Mouse (Mus musculus) T-helper 1 cell (primary cell): ENCODE results near the gene Galnt11.

Source experiments
- in situ Hi-C: fragments of 300-600 bp; cut with MboI, MseI; formaldehyde crosslinking; loops from one replicate; pipeline ENCODE4 v1.15.1; 2025; ENCODE audit warnings: high pct_unique_total_duplicates

Gene Galnt11

GRCm38 (mm10) chr5:25252825-25253544, 31.3 kb downstream of the Galnt11 start:
- in situ Hi-C loops, result no loop called here

GRCm38 (mm10) chr5:25254491-25254890, 32.8 kb downstream of the Galnt11 start:
- in situ Hi-C loops, result no loop called here

DNA sequence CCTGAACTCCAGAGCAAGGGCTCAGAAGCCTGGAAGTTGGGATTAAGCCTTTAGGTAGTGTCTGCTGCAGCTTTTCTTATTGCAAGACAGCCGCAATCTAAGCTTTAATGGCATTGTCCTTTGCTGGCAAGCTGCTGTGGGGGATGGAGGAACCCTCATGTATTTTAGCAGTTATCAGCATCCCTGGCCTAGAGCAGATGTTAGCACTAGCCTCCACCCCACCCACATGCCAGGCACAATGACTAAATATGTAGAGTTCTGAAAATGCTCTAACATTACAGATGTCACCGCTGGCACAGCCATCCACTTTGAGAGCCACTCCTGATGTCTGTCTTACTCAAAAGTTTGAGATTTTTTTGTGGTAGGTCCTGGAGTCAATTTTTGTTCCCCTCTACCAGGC, 35.0 kb downstream of the Galnt11 start:
- in situ Hi-C loops, result no loop called here

GRCm38 (mm10) chr5:25261452-25261851, 39.7 kb downstream of the Galnt11 start:
- in situ Hi-C loops, result loop anchor here (10.0 kb wide), 1 partner anchor 57 kb away; no protein-coding TSS in a partner anchor

DNA sequence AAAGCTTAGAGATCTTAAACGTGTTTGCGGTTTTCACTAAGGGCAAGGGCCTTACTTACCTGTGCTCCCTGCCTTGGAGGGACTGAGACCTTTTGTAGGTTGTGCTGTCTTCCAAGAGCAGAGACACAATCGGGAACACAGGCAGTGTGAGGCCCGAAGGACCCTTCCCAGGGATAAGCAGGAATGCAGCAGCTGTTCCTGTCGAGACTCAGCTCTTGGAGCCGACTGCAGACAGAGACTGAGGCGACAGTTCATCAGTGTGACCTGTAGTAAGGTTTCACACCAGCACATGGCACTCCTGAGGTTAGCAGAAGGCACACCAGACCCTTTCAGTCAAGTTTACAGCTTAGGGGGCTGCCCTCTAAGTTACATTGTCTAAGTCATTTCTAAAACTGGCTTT, 40.6 kb downstream of the Galnt11 start:
- in situ Hi-C loops, result loop anchor here (10.0 kb wide), 1 partner anchor 57 kb away; no protein-coding TSS in a partner anchor

DNA sequence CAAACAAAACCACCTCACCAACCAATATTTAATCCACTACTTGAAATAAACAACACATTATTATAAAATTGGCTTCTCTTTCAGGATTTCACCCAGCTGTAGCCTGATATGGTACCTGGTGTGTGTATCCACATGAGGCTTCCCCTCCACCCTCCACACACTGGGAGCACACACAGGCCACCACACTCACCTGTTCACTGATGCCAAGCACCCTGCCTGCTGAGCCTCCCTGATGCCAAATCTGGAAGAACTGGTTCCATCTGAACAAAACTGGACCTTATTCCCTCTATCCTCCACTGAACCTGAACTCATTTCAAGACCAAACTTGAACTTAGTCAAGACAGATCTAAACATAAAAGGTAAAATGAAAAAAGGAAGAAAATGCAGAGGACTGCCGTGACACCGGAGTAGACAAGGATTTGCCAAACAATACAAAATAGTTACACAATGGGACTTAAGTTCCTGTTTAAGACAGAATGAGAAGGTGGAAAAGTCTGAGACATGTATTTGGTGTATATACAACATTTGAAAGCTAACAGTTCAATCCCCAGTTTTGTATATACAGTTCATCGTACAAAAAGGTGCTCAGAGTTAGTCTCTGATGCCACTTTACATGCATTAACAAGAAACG, 46.7 kb downstream of the Galnt11 start:
- in situ Hi-C loops, result loop anchor here (10.0 kb wide), 1 partner anchor 64 kb away; no protein-coding TSS in a partner anchor

DNA sequence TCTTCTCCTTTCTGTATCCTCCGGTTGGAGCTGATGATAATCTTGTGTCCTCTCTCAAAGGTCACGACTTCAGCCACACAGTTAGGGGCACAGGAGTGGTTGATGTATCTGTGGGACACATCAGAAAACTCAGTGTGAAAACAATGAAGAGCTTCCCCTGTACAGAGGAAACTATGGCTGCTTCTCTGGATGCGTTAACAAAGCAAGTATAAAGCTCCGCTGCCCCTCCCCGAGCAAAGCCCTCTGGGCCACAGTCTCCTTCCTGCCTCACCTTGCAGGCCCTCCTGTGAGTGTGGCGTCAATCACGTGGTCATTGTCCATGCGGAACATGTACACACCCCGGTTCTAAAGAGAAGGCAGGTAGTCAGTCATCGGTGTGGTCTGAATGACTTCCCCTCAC, 53.9 kb downstream of the Galnt11 start:
- in situ Hi-C loops, result no loop called here

- in situ Hi-C loops, result no loop called here
Measured at GRCm38 (mm10) chr5:25276365-25276764, 54.7 kb downstream of the Galnt11 start.

- in situ Hi-C loops, result no loop called here
Measured at GRCm38 (mm10) chr5:25283988-25284387, 62.3 kb downstream of the Galnt11 start.

DNA sequence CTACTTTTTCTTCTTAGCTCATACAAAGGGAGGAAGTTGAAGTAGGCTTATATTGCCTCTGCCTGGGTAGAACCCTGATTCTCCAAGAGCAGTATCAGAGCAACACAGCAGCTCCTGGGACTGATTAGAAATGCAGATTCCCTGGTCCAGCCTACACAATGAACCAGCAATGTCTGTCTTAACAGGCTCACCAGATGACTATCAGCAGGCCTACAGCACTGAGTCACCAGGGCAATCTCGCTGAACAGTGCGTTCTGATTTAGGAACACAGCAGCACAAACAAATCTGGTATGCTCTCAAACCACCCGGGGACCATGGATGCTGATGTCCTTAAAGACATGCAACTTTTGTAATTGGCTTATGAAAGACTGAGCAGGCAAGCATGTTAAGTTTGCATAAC, 75.1 kb downstream of the Galnt11 start:
- in situ Hi-C loops, result no loop called here

DNA sequence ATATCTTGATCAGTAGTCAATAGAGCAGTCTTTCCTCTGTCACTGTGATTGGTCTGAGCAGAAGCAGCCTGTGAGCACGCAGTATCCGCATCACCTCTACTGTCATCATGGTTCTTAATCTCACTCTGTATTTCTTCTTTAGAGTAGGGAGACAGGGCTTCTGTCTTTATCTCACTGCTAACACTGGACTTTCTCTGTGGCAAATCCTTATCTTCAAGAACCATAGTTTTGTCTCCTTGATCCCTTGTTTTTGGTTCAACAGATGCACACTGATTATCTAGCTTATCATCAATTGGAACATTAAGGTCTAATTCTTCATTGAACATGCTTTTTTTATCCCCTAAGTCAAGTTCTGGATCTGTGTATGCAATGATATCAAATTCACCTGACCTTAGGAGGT, 88.5 kb downstream of the Galnt11 start:
- in situ Hi-C loops, result no loop called here

GRCm38 (mm10) chr5:25313881-25314280, 92.2 kb downstream of the Galnt11 start:
- in situ Hi-C loops, result no loop called here
